Mouse (Mus musculus): Measurements from ENCODE around the gene Usp18.

GRCm38 (mm10) chr6:121251256-121251655, 5.5 kb downstream of the Usp18 start:
- TF ChIP-seq CTCF (IDR thresholded peaks at IDR 0.05; ENCODE audit: borderline replicate concordance, insufficient read depth, low read depth, low read length) (no peak), POLR2A (IDR thresholded peaks at IDR 0.05; ENCODE audit: borderline replicate concordance, insufficient read depth, low read length) (no peak)
